Mouse (Mus musculus) c-Kit-negative CD71-positive TER-119-positive erythroid progenitor cells, embryonic 14.5 days (primary cell): ENCODE measurements around the gene Ephb2.

Source experiments
- DNase-seq: peaks from one replicate; pipeline ENCODE4 v3.0.0-alpha.2; 2013; ENCODE audit warnings: low read depth, low spot score

The Ephb2 gene

DNA sequence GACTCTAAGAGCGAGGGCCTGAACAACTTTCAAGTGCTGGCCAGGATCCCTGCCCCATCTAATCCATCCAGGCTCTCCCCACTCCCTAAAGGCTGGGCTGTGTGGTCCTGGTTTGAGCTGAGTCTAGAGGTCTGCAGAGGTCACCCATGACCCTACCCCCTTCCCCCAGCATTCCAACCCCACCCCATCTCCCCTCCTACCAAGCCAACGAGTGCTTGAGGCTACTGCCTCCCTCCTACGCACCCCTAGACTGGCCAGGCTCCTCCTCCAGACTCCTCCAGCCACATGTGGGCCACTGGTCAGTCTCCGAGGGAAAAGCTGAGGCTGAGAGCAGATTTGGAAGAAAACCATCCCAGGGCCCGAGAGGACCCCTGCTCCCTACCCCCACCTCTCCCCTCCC is 72.4 kb downstream of the Ephb2 start:
- DNase-seq = no peak

DNA sequence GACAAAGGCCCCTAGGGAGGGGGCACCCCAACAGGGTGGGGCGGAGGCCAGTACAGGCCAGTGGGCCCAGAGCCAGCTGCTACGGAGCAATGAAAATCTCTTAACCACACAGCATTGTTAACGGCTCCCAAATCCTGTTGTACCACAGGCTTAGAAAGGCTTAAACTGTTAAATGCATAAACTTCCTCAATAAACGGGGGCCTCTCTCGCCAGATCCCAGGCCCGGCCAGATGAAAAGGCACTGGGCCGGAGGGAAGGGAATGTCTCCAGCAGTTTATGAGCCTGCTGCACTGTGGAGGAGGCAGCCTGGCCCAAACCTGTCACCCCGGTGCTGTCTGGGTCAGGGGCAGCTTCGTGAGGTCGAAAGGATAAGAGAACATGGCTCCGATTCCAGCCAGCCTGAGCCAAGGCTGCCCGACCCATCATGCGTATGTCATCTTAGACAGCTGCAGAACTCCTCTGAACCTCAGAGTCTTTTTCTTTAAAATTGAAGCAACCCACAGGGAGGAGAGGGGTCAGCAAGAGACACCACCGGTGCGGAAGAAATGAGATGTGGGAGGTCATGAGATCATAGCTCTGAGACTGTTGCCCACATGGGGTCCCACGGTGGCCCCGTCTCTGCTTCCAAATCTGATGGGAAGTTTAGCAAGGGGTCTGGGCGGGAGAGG is 73.9 kb downstream of the Ephb2 start:
- no peak for DNase-seq

DNA sequence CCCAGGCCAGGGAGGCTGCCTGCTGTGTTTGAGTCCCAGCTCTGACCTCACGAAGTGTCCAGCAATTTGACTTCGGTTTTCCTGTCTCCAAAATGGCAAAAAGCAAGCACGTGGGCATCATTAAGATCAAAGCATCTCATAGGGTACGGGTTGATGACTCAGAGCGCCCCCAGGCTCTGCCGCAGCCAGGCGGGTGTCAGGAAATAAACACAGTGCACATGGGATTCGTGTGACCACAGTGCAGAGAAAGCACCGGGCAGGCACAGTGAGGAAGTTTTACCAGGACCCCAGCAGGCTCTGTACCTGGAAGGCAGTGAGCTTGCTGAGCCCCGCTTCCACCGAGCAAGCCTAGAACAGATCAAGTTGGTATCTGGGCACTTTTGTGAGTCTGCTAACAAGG is 74.9 kb downstream of the Ephb2 start:
- DNase-seq = no peak

DNA sequence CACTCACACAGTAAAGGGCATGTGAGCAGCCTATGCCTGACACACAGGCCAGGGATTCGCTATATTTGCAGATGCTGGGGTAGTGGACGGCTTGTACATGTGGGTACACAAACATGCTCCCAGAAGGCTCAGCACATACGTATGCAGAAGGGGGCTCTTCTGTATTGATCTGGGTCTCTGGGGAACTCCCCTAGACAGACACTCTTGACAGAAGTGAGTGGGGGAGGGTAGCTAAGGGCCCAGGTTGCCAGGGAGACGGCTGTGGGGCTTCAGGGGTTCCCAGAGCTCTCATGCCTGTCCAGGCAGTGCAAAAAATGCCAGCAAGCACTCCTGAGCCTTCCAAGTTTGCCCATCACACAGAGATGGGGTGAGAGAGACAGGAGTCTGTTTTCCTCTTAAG is 78.7 kb downstream of the Ephb2 start:
- no peak for DNase-seq

DNA sequence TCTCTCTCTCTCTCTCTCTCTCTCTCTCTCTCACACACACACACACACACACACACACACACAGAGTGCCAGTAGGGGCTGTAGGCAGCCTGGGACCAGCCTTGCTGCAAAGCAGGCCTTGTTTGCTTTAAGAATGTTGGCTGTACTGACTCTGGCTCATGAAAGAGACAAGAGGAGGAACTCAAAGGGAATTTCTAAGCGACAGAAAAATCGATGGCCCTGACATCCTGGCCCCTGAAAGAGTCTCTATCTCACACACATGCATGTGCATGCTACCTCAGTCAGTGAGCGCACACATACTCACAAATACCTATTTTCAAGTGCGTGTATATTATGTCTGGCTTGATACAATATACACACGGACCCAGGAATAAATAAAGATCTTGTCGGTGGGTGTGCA is 79.3 kb downstream of the Ephb2 start:
- DNase-seq = no peak

DNA sequence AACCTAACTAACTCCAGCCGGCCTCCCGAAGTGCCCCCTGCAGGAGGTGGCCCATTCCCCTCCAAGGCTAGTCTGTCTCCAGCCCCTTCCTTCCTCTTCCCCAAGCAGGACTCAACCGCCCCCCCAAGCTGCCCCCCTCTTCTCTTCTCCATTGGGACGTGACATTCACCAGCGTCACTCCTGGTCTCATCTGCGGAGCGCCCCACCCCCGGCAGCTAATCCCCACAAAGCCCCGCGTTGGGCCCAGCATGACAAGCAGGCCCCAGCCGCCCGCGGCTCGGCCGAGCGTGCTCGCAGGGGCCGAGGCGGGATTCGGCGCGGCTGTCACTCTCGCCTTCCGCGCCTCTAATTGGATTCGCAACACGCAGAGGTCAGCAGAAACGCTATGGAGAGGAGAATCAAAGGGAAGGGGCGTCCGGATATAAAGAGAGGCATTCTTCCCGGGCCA is 80.4 kb downstream of the Ephb2 start:
- no peak for DNase-seq

DNA sequence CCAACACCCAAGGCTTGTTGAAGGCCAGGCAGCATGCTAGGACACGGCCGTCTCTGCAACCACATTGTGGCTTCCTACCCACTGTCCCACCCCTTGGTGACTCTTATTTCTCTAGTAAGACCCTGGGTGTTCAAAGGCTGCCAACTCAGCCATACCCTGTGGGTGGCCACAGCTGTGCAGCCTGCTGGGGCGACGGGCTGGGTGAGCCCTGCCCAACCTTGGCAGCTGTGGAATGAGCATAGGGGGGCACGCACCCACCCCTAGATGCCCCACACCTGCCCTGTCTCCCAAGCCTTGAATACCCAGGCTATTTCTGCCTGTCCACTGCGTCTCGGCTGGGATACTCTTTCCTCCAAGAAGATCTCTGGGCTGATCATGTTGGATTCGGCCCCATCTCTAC is 81.5 kb downstream of the Ephb2 start:
- DNase-seq = no peak

DNA sequence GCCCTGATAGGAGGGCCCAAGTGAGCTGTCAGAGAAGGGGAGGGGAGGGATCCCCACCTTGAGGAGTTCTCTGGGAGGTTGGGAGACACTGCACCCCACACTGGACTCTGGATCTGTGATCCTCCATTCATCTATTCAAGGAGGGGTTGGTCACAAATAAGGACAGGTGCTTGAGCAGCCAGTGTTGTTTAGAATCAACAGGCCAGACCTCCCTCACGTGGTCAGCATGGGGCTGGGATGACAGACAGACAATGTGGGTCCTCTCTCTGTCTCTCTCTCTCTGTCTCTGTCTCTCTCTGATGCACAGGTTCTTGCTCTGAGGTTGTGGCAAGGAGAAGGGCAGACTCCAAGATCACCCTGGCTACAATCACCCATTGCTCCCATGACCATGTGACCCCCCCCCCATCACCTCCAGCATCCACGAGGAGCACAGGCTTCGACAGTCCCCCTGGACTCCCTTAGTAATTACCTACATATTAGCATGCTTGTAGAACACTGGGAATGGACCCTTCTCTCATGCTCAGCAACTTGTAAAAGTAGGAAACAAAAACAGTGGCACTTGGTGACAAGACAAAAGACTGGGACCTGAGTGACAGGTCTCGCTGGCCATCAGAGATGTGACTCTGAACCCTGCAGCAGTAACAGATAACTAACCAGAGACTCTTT is 84.3 kb downstream of the Ephb2 start:
- DNase-seq = no peak

DNA sequence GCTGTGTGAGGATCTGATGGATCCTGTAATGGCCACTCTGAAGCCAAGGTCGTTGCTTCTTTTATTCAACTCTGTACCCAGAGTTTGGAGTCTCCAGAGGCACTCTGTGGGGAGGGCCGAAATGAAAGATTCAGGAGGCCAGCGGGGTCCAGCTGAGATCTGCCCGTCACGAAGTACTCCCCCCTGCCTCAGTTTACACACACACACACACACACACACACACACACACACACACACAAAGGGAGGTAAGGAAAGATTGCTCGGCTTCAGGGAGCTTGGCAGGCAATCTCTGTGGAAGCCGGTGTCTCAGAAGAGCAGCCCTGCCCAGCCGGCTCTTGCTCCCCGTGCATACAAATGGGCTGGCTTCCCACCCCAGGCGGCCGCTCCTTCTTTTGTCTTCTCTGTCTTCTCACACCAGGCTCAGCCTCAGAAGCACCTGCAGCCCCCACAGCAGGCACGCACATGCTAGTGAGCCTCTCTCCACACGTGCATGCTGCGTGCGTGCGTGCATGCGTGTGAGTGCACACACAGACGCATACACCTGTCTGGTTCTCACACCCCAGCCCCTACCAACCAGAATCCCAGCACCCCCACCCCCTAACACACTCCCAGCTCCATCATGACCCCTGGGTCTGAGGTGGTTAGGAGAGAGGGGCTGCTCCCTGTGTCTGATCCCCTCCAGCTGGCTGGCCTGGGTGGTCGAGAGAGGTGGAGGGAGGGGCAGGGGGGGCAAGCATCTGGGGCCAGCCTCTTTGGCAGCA is 85.0 kb downstream of the Ephb2 start:
- no peak for DNase-seq

DNA sequence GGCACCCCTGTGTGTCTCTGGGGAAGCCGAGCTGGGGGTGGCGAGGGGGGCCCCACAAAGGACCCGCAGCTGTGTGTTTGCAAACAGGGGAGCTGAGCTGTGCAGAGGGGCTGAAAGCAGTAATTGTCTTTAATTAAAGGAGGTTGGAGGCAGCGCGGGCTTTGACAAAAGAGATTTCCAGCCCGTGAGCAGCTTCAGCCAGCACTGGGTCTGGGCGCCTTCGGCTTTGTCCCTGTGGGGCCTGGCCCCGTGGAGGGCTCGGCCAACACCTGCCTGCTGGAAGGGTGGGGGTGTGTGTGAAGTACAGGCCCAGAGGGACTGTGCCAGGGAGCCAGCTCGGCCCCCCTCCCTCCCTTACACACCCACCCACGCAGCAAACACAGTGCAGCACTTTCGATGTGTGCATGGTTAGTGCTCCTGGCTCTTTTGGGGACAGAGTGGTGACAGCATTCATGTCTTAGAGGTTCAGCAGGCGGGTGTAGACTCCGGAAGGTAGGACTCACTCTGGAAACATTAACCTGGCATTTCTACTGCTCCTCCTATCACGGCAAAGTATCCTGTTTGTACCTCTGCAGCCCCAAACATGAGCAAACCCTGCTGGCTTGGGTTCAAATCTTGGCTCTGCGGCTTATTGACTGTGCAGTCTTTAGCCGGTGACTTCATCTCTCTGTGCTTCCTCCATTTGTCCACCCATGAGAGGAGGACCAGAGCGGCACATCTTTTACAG is 85.8 kb downstream of the Ephb2 start:
- no peak for DNase-seq

DNA sequence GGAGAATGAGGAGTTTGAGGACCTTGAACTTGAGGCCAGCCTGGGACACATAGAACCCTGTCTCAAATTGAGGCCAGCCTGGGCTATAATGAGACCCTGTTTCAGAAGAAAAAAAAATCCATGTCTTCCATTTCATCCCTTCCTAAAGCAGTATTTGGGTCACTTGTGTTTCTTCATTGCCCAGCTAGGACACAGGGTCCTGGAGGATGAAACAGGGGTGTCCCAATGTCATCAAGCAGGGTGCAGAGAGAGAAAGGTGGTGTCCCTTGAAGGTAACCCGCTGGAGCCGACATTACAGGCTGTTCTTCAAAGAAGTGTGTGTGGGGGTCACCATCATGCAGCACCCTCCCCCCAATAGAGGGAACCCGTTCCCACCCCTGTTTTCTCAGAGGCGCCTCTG is 86.4 kb downstream of the Ephb2 start:
- DNase-seq = no peak

DNA sequence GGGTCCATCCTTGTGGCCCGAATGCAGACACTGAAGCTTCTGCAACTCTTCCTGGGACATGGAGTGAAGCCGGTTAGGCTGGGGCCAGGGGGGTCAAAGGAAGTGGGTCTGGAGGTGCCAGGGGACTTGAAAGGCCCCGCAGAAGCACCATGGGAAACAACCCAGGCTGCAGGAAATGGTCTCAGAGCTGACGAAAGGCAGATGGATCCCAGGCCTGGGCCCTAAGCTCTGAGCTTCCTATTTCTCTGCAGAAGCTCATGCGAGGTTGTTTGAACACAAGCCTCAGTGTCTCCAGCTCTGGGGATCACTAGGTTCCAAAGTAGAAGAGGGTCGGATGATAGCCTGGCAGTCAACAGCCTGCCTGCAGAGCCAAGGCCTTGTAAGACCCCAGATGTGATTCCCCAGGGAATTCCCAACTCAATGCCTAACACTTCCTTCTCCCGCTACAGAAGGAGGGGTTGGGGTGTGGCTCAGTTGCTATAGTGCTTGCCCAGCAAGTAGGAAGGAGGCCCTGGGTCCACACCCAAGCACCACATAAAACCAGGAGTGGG is 86.9 kb downstream of the Ephb2 start:
- no peak for DNase-seq

DNA sequence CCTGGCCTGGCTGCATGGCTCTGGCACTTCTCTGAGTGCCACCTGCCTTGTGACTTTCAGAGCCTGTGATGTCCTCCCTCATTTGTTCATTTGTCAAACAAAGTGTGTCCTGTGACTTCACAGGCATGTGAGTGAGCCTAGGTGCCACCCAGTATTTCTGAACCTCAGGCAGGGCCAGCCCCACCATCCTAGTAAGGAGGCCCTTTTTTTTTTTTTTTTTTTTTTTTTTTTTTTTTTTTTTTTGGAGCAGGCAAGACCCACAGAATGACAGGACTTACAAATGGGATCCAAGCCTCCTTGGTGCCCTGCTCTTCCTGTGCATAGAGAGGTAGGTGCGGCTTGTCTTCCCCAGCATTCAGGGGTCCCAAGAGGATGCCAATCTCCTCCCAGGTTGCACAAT is 89.3 kb downstream of the Ephb2 start:
- no peak for DNase-seq

DNA sequence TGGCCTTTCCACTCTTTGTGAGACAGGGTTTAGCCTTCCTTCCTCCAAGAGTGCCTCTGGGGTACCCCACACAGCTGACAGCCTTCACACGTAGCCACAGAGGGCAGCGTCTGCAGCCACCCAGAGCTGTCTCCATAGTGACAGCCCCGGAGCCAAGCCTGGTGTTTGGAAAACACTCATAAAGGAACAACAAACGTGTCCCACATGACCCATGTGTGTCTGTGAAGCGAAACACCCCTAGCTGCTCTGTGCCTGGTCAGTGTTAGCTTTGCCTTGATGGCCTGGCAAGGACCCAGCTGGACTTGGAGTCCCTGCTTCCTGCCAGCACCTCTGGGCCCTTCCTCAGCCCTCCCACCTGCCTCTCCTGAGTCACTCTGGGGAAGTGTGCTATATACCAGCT is 93.1 kb downstream of the Ephb2 start:
- DNase-seq = no peak

DNA sequence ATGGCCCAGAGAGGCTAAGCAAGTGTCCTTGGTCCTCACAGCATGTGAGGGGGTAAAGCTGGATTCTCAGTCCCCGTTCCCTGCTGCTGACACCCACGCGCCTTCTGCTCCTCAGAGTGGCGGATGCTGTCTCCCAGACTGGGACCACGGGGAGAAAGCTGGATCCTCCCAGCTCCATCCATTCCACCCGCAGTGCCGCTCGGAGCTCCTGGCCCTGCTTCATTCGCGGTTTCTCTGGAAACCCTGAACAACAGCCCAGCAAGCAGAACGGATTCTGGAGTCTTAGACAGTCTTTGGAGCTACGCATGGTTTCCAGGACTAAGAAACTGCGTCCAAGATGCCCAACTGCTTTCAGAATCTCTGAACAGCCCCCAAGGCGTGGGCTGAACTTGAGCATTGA is 93.9 kb downstream of the Ephb2 start:
- no peak for DNase-seq

DNA sequence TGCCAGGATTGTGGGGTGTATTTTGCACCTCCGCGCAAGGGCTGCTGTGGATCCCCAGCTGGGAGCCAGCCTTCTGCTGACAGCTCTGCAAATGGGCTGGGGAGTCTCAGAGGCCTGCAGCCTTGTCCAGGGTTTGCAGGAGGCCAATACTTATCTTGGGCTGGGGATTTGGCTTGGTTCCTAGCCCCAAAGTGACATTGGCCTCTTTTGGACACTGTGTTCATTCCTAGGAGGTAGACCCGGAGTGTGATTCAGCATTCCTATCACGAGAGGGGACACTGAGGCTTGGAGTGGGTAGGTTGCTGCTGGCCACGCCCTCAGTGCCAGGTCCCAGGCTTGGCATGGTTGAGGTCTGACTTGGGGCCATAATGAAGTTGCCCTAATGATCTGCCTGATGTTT is 94.8 kb downstream of the Ephb2 start:
- DNase-seq = no peak

DNA sequence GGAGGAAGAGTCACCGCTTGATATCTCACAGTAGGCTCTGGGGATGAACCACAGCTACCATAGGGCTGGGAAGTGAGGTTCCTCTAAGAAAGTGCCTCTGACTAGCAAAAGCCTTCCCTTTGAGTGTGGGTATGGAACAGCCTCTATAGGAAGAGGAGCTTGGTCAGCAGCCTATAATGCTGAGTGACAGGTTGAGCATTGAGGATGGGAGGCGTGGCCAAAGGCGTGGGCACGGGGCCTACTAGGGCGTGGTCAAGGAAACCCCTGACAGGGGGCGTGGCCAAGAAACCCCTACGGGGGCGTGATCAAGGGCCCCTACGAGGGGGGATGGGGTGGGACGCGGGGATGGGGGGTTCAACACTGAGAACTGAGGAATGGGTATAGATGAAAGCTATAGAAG is 96.6 kb downstream of the Ephb2 start:
- DNase-seq = no peak

DNA sequence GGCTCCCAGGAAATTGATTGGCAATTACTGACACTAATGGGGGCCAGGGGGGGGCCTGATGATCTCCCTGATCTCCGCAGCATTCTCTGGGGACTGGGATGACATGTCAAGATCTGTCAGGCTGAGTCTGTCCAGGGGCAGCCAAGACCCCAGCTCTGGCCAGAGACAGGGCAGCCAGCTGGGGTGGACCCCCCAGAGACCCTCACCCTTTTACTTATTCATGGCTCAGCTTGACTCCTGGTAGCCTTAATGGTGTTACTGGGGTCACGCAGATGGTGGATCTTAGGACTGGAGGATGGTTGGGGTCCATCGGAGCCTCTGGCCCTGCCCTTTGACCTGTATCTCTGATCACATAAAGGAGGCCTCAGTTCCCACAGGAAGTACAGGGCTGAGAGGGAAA is 97.5 kb downstream of the Ephb2 start:
- DNase-seq = no peak

DNA sequence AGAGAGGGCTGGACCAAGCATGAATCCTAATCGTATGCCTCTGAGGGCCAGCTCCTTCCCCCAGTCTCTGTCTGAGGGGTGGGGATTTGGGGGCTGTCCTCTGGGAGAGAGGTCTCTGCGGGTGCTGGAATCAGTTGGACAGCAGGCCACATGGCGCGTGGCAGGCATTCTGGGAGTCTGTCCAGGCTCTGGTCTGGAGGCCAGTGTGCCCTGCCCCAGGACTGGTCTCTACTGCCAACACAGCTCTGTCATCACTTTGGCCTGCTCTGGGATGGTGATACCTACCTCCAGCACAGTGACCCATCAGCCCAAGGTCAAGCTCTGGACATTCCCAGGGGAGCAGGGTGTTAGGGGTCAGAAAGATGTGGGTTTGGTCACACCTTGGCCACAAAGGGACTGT is 99.9 kb downstream of the Ephb2 start:
- DNase-seq = no peak

DNA sequence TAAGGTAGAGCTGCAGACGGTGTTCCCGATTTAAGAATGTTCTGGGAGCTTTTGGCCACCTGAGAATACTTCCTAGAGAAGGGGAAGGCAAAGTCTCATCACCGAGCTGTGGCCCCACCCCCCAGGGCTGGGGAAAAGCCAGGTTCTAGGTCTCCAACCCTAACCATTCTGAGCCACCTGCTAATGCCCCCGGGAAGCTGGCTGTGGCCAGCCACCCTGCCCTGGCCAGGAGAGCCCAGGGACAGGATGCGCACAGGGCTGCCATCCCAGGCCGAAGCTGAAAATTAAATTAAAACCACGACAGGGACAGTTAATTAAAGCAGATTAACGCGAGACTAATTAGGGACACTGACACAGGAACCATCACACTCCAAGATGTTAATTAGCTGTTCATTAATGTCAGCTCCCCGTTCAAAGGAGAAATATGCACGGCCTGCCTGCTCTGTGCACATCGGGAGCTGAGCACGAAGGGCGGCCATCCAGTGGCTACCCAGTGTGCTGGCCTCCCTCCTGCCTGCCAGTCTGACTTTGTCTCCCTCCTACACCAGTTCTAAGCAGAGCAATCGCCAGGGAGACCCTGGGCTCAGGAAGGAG is 101.5 kb downstream of the Ephb2 start:
- DNase-seq = no peak

DNA sequence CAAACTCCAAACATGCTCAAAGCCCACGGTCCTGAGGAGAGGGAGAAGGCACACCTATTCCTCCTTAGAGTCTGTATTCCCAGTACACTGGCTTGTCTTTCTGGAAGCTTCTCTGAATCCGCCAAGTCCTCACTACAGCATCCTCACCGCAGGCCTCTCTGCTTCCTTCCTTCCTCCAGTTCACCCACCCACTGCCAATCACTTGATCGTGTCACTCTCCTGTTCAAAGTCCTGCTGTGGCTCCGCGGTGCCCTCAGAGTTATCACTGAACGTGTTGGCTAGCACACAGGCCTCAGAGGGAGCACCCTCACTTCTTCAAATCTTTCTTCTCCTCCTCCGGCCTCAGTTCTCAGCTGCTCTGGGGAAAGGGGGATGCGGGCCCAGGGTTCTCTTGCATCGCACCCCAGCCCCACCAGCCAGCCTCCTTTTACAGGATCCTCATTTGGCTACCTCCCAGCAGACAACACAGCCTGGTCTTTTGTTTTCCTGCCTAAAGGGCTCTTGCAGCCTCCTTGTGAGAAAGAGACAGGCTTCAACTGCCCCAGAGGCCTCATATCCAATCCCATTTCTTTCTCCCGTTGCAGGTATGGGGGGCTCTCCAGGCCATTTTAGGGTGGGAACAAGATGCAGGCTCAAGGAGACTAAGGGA is 102.4 kb downstream of the Ephb2 start:
- no peak for DNase-seq
